Mouse (Mus musculus): ENCODE results near the gene Map3k21.

The Map3k21 gene

DNA sequence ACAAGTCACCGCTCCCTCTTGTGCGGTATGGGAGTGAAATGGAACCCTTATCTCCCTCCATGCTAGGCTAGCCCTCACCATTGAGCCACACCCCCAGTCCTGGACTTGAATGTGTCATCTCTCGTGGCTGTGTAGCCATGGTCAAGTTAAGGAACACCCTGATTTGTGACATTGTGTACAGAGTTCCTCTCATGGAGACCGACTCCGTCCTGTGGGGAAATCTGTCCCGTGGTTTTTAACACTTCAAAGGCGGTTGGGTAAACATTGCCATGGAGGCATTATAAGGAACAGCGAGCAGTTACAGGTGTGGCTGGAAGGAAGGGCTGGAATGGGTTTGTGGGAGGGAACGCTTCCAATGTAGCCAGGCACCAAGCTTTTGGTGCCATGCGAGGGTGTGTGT lies 6.8 kb downstream of the Map3k21 start:
- DNase-seq (ENCODE audit: low spot score), result no peak

DNA sequence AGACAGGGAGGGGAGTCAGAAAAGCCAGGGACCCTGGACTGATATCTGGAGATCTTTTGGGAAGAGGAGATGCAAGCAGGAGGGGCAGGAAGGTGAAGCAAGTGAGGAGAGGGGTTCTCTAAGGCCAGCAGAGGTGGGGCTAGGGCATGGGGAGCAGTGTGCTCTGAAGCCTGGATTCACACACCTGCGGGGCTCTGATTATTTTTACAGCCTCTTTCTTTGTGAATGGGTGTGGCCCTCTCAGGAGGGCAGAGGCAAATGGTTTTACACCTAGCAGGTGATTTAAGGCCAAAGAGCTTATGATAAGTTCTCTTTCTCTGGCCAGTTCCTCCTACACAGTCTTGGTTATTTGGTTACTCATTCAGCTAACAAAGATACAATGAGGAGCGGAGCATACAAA lies 8.5 kb downstream of the Map3k21 start:
- DNase-seq (ENCODE audit: low spot score), result no peak

DNA sequence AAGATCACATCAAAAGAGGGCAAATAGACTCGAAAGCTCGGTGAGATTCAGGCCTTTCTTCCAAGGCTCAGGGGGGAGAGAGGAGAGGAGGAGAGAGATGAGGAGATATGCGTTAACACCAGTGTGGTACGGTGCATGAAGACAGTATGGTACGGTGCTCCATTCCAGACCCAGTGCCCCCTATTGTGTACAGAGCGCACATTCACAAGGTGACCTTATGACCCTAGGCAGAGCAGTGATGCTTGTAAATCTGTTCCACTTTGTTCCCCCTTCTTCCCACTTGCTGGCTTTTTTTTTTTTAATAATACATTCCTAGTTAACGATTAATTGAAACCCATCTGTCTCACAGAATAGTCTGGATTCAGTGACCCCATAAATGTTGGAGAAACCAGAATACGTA lies 9.3 kb downstream of the Map3k21 start:
- no peak for DNase-seq (ENCODE audit: low spot score)

DNA sequence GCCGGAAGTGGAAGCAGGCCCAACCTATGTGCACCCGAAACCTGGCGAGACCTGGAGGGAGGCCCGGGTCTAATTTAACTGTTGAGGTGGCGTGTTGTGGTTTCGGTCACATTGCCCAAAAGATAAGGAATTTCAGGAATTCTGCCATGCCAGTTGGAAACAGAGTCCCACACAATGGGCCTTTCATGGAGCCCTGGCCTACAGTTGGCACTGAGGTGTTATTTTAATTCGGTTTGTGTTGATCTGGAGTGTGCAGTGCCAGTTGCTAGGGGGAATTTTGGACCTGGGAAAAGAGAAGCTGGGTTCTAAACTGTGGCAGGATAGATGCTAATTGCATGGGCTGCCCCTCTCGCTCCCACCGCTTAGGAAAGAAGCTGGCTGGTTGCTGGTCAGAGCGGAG lies 10.0 kb downstream of the Map3k21 start:
- no peak for DNase-seq (ENCODE audit: low spot score)

DNA sequence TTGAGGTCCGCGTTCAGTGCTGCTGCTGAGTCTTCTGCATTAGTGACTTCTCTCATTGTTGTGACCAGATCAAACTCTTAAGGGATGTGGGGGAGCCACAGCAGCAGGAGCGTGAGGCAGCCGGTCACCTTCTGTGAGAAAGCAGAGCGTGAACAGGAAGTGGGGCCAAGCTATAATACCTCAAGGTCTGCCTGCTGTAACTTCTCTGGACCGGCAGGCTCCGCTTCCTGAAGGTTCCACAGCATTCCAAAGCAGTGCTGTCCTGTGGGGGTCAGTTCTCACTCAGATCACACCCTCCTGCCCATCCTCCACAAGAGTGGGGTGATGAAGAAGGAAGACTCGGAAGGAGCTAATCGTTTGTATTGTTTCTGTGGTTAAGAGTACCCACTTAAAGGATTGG lies 10.5 kb downstream of the Map3k21 start:
- no peak for DNase-seq (ENCODE audit: low spot score)

DNA sequence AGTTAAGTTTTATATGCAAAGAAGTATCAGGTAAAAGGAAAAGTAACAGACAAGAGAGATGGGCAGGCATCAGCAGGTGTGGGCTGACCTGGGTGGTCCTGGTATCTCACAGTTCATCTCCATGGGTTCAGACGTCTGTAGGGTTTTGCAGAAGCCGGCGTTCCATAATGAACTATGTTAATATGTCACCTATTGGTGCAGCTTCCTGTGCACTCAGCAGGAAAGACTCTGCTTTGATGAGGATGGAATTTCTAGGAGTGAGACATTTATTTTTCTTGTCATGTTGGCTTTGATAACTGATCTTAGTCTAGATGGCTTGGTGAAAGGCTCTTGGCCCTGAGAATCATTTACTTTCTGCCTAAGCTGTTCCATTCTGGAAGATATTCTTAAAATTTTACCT lies 12.1 kb downstream of the Map3k21 start:
- DNase-seq (ENCODE audit: low spot score), result no peak

DNA sequence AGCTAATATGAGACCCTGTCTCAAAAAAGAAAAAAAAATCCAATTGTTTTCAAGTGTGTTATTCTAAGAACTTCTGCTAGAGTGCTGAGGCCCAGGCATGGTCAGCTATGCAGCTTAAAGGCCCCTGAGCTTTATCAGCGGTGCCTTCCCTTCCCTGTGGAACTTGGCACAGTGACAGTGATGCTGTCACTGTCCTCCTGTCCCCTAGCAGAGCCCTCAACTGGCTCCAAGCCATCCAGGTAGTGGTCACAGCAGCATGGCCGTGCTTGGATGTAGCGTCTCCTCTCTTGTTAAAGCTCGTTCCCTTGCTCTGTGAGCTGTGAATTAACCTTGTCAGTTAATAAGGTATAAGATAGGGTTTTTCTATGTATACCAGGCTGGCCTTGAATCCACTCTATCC lies 16.4 kb downstream of the Map3k21 start:
- DNase-seq (ENCODE audit: low spot score), result no peak

DNA sequence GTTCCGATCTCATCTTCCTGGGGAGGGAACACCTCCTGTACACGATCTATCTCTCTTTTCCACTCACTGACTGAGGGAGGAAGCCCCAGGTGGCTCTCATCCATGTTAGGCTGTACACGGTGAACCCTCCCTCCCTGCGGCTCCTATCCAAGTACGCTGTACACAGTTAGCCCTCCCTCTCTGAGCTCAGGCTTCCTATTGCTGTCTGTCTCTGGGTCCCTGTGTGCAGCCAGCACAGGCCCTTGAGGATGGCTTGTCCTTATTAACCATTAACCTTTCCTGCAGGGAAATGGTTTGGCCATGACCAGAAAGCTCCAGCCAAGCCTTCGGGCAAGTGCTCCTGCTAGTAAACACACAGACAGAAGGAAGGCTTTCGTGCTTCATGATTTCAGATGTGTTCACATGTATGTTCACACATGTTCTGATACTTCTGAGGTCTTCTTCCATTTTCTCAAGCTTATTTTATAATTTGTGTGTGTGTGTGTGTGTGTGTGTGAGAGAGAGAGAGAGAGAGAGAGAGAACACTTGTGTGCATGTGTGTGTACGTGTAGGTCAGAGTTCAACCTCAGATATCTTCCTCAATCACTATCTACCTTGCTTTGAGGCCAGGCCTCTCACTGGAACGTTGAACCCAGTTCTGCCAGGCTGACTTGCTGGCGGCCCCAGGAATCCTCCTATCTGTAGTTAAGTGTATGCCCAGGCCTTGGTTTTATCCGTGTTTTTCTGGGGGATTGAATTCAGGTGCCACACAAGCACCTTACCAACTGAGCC lies 20.2 kb downstream of the Map3k21 start:
- DNase-seq (ENCODE audit: low spot score), result no peak

DNA sequence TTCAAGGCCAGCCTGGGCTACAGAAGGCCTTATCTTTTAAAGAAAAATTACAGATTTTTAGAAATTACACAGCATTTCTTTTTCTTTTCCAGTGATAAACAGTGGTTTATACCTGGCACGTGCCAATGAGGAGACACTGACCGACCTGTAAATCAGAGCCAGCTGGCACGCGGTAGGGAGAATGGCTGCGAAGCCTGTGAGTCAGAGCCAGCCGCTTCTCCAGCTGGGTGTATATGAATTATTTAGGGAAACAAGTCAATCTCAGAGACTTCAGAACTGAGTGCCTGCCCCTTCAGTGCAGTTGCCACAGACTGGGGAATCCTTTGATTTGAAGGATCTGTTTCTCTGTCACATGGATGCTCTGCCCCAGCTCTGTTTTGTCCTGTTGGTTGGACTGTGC lies 21.6 kb downstream of the Map3k21 start:
- no peak for DNase-seq (ENCODE audit: low spot score)

DNA sequence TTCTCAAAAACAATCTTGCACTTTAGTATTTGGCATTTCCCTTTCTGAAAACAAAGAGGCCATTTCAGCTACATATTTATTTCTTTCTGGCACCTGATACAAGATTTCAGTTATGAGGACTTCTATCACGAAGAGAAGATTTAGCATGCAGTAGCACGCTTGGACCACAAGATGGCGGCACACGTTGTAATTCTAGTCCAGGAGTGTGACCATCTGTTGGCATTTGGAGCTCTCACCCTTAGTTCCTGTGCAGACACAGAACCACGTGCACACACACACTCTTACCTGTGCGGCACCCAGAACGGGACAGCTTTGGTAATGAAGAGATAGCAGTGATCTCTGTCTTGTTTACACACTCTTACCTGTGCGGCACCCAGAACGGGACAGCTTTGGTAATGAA lies 25.4 kb downstream of the Map3k21 start:
- DNase-seq (ENCODE audit: low spot score), result no peak

DNA sequence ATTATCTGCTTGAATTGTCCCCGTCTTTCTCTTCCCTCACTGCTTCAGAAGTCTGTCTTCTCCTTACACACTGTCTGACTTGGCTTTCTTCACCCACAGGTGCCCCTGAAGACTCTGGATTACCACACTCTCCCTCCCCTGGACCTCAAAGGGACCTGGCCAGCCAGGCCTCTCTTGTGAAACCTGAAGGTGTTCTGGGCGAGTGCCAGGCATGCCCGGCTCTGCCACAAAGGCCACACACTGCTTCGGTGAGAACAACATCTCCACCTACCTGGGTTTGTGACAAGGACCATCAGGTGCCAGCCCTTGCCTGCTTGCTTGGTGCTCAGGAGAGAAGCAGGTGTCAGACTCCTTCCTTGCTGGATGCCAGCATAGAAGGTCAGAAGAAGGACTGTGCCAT lies 34.3 kb downstream of the Map3k21 start:
- no peak for DNase-seq (ENCODE audit: low spot score)

DNA sequence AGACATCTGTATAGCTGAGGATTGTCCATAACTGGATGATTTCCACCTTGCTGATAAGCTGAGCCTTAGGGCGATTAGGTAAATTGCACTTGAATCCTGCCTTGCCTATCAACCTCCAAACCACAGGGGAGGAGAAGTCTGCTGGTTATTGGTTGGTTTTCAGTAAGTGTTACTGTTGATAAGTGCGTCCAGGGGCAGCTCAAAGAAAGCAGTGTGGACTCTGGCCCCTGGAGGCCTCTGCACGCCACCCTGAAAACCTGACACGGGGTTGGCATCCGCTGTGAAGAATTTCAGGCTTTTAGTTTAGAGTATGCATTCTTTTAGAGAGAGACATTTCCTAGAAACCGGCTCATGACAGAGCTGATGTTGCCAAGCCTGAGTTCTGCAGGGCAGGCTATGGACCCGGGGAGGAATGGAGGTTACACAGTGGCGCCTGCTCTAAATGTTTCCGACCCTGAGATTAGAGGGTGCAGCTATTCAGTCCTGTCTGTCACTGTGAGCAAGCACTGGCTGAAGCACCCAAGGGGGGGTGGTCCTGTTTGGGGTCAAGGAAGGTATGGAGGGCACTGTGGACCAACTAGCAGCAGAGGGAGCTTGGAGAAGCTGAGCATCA lies 38.6 kb downstream of the Map3k21 start:
- DNase-seq (ENCODE audit: low spot score), result no peak

DNA sequence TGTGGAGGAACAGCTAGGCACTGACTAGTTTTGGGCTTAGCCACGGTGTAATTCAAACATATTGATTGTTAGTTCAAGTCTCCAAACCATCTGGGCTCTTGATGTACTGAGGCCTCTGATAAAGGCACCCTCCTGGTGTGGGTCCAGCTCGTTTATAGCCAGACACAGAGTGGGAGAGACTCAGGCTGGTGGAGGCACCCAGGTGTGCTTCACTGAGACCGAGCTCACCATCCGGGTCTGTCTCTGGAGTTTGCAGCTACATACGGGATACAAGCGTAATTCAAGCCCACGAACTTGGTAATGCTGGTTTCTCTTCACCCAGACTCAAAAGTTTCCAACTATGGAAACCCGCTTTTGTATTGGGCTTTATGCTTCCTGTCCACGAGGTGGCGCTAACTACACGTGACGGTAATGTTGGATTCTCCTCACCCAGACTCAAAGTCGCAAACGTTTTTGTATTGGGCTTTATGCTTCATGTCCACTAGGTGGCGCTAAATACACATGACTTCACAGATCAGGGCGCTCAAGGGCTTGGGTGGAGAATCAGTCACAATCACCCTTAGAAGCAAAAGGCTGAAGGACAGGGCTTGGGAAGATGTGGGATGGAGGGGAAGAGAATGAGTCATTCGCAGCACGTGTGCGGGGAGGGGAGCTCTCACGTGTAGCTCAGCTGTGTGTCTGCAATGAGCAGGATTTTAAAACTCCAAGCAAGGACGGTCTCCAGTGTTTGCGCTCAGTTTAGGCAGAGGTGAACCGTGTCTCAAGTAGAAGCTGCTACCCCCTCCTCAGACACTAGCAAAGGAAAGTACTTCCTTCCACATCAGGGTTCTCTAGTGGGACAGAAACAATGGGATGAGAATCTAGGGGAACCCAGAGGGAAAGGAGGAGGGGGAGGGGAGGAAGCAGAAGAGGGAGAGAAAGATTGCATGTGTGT lies 40.0 kb downstream of the Map3k21 start:
- peak; percentile 77 for DNase-seq (ENCODE audit: low spot score)

DNA sequence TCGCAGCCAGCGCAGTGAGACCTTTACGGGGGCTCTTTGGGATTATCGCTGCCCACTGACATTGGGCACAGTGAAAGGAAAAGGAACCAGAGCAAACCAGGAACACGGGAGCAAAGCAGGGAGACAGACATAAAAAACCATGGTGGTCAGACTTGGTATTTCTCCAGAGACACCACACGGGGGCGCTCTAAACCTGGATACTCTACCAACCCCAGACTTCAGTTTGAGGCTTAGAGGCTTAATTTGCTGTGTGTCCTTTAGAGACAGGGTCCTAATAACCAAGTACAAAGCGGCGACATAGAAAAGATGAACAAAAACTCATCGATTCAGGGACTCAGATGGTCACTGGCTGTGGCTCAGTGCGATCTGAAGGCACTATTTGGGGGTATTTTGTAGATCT lies 45.4 kb downstream of the Map3k21 start:
- DNase-seq (ENCODE audit: low spot score), result no peak

DNA sequence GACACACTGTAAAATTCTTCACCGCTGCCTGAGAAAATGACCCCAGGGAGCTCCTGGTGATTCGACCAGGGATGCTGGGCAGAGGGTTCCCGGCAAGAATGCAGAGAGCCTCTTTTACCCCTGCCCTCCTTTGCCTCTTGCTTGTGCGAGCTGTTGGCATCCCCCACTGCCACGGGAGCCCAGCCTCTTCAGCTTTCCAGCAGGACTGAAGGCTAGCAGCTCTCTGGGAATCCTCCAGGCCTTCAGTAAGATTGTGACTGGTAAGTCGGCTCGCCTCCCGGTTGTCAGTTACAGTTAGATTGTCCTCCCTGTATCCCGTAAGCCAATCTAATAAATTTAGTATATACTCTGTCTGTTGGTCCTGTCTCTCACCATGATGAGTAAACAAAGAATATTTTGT lies 46.5 kb downstream of the Map3k21 start:
- no peak for DNase-seq (ENCODE audit: low spot score)

DNA sequence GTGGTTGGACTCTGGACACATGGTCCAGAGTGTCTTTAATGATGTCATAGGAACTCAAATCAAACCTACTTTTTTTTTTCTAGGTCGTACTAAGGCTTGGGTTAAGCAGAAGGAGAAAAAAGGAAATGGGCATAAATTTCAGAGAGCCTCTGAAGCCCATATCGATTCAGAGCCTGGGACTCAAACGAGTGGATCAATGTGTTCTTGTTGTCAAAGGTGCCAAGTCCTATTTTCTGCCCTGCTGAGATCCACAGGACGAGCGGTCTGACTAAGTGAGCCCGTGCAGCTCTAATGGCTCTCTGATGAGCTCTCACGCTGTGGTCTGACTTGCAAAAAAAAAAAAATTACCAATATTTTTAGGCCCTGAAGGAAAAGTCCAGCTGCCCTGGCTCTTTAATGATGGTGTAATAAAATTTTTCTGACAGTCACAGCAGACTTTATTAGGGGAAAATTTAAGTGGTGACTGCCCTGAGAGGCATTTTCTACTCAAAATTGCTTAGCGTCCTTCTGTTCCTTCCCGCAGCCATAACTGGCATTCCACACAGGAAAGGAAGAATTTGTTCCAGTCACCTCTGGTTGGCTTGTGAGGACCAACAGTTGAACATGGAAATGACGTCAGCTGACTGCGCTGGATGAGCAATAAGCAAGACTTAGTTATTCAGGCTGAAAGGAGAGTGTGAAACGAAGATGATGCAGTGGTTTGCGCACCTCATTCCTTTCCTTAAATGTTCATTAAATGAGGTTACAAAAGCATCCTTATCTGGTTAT lies 47.2 kb downstream of the Map3k21 start:
- no peak for DNase-seq (ENCODE audit: low spot score)

DNA sequence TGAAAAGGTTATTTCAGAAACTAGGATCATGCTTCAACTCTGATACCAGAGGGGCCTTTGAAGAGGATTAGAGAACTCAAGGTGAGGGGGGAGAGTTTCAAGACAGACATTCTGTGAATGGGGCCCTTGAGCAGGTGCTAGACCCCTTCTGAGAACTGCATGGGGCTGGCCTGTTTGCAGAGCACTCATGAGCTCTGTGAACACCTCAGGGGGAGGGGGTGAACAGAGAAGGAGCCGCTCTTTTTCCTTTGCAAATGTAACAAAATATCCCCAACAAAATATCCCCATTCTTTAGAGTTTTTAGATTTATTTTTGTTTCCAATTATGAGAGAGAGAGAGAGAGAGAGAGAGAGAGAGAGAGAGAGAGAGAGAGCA lies 47.7 kb downstream of the Map3k21 start:
- DNase-seq (ENCODE audit: low spot score), result no peak

DNA sequence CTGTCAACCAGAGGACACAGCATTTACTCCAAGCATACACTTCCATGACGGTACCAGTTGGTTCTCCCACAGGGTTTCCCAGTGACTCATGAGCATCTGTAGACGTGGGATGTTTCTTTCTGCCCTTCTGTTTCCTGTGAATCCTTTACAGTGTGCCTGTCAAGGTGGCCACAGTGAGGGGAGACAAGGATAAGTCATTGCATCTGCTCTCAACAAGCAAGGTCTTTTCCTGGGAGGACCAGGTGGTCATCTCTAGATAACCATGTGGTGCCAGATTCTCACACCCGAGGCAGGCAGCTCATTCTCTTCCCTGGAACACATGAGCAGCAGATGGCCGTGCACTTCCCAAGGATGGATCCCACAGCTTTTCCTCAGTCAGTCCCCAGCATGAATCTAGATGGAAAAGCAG lies 49.1 kb downstream of the Map3k21 start:
- DNase-seq (ENCODE audit: low spot score), result no peak

DNA sequence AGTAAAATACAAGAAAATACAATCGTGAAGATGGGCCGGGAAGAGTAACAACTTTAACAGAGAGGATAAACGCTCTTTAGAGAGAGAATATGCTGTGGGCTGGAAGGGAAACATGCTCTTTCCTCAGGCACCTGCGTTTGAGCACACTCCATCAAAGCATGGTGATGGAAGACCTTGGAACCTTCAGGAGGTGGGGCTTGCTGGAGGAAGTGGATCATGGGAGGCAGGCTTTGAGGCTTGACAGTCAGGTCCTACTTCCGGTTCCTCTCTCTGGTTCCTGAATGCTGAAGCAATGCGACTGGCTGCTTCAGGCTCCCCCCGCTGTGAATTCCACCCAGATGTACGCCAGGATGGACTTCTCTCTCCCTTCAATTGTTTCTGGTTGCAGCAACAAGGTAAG lies 49.8 kb downstream of the Map3k21 start:
- DNase-seq (ENCODE audit: low spot score), result no peak

DNA sequence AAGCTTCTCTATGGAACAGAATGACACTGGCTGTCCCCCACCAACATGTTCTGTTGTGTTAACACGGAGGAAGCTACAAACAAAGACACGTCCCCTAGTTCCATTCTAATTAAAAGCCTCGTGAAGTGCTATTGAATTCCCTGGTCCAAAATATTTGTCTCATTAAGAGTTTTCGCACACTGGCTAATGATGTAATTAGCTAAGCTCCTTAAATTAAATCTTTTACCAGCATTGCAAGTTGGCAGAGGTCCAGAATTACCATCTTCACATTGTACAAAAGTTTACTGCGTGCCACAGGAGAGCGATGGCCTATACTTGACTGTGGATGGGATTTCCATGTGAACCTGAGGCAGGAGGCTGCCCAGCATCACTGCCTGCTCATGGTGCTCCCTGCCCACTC lies 51.5 kb downstream of the Map3k21 start:
- no peak for DNase-seq (ENCODE audit: low spot score)

DNA sequence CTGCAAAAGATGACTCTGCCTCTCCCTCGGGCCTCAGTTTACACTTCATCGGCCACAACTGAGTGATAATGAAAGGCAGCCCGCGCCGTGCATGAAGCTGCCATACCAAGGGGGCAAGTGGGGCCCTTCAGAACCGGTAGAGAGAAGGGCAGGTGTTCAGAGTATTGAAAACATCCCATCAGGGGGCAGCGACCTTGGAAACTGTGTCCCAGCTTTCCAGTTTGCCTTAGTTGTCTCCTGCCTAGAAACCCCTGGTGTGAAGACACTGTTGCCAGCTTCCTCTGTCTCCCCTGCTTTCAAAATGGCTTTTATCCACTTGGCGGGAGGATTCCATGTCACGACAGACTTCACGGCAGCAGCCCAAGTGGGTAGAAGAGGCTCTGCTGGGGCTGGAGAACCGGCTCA lies 53.6 kb downstream of the Map3k21 start:
- no peak for DNase-seq (ENCODE audit: low spot score)

DNA sequence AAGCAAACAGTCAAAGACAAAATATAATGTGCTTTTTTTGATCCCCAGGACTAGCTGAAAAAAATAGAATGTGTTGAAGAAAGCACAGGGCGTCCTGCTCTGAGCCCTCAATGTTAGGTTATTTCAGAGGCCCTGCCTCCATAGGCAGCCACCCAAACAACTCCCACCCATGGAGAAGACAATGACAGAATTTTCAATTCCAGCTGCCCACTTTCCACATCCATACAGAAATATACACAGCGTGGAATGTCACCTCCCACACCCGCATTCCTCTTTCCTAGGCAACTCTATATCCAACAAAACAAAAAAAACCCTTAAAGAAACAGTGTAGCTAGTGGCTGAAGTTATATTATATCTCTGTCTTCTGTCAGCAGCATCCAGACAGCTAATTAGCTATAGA lies 61.1 kb downstream of the Map3k21 start:
- DNase-seq (ENCODE audit: low spot score), result no peak

Measured in ovary, adult 18-20 months (tissue).